Mouse (Mus musculus) adrenal gland, adult (tissue): ENCODE data around the gene Tnfsf12.
"Not testable (repeated sequence)": the region's sequence is repeated elsewhere in the genome, so short reads cannot be mapped to it uniquely, and the experiment has no call there.

Experiments
- DNase-seq, 2 experiments: peaks; one replicate each; pipeline ENCODE4 v3.0.0; 2022 to 2023; ENCODE audit warnings: low spot score in 1 of 2; ENCODE audit not compliant: inconsistent age in 2 of 2

The Tnfsf12 gene

DNA sequence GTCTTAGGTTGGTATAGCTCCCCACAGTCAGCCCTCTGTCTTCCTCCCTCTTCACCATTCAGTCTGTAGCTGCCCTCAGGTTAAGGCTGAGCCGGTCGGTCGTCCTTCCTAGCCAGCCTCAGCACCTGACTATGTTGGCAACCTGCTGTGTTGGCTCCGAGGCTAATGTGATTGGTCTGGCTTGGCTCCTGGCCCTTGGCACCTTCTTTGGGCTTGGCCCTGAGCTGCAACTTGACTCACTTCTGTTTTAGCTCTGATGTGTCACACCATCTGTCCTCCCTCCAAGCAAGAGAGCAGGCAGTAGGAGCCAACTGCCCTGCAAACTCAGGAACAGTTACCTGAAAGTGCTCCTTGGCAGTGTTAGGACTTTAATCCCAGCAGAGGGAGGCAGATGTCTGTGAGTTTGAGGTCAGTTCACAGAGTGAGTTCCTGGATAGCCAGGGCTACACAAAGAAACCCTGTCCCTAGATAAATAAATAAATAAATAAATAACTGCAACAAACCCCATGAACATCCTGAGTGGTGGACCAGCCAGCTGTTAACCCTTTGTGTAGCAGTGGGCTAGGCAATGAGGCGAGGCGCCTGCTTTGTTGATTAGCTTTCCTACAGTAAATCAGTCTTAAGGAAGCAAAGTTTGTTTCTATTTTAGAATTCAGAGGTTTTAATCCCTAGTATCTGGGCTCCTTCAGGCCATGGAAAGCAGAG lies 11.3 kb upstream of the Tnfsf12 start:
- peak; percentile 89 to 95 for DNase-seq

DNA sequence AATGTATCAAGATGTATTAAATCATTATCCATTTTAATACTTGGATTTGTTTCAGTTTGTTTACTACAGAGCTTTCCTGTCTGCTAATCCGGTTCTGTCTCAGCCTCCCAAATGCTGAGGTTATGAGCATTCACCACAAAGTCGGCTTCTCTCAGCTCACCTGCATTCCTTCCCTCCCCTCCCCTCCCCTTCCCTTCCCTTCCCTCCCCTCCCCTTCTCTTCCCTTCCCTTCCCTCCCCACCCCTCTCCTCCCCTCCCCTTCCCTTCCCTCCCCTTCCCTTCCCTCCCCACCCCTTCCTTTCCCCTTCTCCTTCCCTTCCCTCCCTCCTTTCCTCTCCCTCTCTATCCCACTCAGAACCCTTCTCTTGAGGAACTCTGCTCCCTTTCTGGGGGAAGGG lies 9.0 kb upstream of the Tnfsf12 start:
- DNase-seq = no peak

DNA sequence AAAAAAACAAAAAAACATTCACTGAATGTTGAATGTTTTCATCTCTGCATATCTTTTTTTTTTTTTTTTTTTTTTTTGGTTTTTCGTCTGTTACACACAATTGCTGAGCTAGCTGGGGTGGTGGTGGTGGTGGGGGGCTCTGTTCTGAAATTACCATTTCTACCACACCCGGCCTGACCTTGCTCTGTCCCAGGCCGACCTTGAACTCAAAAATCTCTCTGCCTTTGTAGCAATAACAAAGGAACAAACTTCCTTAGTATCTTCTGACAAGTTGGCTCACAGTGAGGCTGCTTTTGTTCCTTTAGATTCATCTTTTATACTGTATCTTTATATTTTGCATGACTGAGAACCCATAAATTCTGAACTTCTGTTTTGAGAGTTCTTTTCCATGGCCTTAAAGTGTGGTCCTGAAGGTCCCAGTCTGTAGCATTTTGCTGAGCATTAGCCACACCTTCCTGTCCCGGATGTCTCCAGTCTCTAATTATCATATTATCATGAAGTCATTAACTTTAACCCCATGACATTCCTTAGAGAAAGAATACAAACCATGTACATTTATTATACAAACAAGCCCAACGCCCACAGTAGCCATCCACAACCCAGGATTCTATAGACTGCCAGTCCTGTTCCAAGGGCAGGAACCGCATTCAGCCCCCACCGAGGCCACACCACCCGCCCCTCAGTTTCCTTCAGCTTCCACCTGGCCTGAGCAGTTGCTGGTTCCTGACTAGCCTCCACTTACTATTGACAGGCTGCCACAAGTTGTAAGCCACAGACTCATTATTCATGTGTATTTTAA lies 8.4 kb upstream of the Tnfsf12 start:
- DNase-seq = no peak

DNA sequence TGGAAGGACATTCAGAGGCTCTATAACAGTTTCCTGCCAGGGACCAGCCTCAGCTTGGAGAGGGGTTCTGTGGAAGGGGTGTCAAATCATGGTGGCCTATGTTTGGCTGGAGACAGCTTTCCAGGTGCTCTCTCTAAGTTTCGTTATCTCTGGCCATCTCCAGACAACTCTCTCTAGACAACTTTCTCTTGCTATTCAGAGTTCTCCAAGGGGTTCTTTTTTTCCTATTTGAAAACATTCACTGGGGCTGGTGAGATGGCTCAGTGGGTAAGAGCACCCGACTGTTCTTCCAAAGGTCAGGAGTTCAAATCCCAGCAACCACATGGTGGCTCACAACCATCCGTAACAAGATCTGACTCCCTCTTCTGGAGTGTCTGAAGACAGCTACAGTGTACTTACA lies 7.7 kb upstream of the Tnfsf12 start:
- DNase-seq = not testable (repeated sequence)

DNA sequence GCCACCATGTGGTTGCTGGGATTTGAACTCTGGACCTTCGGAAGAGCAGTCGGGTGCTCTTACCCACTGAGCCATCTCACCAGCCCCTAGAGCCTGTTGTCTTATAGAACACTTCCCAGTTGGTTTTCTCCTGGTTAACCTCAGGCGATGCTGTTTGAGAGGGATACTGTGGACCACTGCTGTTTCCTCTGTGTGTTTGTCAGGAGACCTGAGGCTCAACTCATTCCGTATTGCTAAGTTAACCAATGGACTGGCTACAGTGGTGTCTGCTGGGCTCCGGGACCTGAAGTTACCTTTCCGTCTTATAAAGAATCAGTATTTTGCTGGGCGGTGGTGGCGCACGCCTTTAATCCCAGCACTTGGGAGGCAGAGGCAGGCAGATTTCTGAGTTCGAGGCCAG lies 7.2 kb upstream of the Tnfsf12 start:
- DNase-seq = not testable (repeated sequence)

DNA sequence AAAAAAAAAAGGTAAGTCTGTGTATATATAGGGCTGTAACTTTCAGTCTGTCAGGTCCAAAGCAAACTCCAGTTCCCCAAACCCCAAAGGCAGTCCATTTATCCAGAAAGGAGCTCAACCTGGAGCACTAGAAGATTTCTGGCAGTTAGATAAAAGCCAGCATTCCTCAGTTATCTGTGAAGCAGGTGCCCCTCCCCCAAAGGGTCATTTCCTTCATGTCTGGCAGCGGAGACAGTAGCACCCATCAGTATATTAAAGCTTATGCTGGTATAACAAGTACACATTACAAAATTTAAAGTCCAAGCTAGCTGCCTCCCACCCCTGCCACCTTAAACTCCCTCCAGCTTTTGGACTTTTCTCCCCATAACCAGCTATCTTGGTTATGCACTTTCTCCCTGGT lies 3.9 kb upstream of the Tnfsf12 start:
- DNase-seq = peak in 1 of 2 experiments; percentile 53

DNA sequence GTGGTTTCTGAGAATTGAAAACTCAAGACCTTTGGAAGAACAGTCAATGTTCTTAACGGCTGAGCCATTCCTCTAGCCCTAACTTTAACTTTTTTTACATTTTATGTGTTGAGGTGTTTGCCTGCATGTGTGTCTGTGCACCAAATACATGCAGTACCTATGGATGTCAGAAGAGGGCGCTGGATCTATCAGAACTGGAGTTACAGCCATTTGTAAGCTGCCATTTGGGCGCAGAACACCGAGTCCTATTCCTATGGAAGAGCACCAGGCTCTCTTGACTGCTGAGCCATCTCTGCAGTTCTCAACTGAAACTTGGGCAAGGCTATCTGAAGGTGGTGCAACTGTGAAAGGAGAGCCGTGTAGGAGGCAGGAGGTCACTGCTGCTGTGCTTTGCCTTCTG lies 2.9 kb upstream of the Tnfsf12 start:
- DNase-seq = no peak

DNA sequence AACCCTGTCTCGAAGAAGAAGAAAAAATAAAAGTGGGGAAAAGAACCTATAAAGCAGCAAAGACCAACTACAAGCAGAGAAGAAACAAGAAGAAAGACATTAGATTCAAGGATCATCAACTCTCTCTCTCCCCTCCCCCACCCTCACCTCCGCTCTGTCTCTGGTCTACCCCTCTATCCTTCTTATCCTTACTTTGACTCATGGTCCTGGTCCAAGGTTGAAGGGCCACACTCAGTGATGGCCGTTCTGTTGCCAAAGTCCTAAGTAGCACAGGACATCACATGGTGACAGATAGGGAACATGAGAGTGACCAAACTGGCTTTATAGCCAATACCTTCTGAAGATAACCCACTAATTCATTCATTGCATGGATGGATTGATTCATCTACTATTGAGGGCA lies 1.7 kb upstream of the Tnfsf12 start:
- DNase-seq = no peak

DNA sequence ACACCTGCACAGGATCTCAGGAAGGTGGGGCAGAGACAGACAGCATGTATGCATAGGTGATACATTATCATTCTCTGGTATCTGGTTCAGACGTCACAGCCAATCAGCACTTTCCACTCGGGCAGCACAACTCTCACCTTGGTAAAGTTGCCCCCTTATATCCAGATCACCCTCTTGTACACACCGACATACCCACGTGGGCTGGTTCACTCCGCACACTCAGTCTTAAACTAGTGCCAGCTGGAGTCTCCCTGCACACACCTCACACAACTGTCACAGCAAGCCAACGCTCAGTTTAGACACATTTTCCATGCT lies 646 bp downstream of the Tnfsf12 start:
- DNase-seq = no peak

DNA sequence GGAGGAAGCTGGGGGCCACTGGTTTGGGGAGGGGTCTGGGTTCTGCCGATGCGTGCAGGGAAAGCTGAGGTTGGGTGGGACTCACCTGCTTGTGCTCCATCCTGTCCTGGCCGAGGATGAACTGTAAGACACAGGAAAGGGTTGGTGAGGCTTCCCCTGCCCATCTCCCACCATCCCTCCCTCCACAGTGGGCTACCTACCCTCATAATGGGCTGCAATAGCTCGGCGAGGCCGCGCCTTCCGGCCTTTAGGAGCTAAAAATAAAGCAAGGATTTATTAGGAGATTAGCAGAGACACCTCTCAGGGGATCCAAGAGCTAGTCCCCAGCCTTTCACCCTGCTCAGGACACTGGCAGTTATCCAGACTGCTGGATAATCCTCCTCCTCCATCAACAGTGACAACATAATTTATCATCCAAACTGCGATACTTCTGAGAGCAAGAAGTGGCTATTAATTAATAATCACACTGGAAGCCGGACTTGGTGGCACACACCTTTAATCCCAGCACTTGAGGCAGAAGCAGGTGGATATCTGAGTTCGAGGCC lies 2.2 kb downstream of the Tnfsf12 start:
- DNase-seq = no peak

DNA sequence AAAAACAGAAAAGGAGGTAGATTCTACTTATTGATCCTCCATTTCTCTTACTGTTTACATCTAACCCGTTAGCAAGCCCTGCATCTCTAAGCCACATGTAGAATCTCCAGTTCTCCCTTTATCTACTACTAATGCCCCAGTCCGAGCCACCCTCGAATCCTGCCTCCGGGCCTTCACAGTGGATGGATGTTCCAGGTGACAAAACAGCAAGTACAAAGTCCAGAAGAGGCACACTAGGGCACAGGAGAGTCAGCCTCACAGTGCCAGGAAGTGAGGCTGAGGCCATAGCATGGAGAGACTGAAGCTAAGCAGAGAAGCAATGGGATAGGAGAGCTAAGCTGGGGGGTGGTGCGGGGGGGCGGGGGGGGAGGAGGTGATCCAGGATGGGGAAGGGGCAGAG lies 2.8 kb downstream of the Tnfsf12 start:
- no peak for DNase-seq

DNA sequence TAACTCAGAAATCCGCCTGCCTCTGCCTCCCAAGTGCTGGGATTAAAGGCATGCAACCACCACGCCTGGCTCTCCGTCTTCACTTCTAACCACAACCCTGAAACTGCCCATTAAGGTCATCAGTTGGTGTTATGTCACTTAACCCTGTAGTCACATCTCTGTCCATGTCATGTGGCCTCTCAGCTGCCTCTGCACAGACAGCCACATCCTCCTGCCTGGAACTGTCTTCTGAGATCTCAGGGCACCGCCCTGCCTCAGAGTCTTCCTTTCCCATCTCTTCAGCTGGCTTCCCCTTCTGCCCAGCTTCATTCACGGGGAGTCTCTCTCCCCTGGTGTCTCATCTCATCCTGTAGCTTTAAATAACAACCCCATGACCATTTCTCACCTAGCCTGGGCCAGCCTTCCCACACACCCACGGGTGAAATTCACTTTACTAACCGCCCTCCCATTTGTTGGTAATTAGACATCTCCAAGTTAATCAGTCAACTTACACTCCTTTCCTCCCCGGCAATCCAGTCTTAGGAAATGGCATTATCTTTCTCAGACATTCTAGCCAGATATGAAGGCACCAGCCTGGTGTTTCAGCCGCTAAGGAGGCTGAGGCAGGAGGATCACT lies 3.3 kb downstream of the Tnfsf12 start:
- DNase-seq = no peak

DNA sequence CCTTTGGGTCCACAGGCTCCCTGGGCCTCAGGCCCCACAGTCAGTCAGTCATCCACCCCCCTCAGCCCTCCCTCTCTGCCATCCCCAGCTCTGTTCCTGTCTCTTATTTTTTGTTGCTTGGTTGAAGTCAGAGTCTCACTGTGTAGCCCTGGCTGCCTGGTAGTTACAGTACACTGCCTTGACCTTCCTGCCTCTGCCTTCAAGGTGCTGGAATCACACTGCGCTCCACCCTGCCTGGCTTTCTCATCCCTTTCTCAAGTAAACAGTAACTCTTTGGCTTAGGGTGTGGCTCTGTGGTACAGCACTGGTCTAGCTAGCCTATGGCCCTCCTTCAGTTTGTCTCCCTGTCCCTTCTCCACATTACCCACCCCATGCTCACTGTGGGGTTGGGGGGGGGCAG lies 5.8 kb downstream of the Tnfsf12 start:
- no peak for DNase-seq

DNA sequence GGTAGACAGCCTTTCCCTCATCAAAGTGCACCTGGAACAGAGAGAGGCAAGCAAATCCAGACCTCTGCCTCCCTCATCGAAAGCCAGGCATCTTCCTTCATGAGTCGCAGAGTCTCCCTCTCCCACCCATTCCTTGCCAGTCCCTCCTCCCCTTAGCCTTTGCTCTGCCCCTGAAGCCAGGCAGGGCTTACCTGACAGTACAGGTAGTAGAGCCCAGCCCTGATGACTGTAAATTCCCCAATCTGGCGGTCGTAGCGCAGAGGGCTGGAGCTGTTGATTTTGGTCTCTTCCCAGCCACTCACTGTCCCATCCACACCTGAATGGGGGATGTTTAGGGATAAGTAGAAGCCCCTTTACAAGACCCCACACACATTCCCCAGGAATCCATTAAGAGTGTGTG lies 8.6 kb downstream of the Tnfsf12 start:
- DNase-seq = no peak

DNA sequence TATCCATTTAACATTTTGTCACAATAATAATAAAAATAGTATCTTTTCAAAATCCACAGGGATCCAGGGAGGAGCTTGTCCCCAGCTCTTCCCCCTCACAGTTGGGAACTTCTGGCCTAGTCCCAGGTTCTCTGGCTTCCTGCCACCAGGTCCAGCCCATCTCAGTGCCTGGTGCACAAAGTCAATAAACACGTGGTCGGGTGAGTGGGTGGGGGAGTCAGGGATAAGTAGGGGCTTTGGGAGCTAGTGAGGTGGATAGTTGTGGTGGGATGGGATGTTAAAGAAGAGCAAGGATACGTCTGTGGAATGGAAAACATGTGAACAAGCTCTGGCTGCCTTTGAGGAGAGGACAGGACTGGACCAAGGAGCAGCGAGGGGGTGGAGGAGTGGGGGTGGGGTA lies 9.3 kb downstream of the Tnfsf12 start:
- DNase-seq = peak; percentile 67 to 81

DNA sequence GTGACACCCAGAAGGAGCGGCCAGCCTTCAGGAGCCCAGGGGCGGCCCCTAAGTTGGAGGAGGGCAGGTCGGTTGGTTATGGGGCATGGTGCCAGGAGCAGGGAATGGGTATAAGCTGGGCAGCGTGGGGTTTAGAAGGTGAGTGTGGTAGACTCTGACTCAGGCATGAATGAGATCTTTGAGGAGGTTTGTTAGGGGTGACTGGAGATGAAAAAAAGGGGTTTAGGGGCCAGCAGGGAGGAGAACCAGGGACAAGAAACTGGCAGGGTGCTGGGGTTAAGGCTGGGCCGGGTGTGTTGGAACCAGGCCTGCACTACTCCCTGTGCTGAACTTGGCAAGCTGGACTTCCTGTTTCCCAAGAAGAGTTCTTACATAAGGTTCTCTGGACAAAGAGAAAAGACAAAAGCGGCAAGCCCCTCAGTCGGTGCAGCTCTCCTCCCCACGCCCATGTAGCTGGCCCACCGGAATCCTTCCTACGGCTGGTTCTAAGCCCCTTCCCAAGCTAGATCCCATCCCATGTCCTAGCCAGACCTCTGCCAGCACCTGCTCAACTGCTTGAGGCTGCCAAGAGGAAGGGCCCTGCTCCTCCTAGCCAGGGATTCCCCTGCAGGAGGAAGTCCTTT lies 10.0 kb downstream of the Tnfsf12 start, which contains the start of gene Tnfsf13:
Gene Tnfsf13 (minus strand): TSS at position 259 of the 623 bp plus-strand sequence.
- DNase-seq = peak; percentile 80 to 95

DNA sequence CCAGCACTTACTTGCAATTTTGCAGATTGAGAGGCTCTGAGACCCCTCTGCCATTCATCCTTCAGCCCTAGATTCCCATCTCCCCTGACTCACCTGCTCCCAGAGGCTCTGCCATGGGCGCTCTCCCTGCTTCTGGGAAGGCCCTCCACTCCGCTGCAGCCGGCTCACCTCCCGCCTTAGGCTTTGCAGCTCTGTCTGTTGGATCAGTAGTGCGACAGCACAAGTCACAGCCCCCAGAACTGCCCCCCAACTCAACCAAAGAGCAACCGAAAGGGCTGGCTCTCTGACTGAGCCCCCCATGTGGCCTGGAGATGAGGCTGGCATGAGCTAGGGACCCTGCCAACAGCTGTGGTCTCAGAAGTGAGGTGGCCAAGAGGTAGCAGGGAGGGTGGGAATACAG lies 10.7 kb downstream of the Tnfsf12 start:
- no peak for DNase-seq

DNA sequence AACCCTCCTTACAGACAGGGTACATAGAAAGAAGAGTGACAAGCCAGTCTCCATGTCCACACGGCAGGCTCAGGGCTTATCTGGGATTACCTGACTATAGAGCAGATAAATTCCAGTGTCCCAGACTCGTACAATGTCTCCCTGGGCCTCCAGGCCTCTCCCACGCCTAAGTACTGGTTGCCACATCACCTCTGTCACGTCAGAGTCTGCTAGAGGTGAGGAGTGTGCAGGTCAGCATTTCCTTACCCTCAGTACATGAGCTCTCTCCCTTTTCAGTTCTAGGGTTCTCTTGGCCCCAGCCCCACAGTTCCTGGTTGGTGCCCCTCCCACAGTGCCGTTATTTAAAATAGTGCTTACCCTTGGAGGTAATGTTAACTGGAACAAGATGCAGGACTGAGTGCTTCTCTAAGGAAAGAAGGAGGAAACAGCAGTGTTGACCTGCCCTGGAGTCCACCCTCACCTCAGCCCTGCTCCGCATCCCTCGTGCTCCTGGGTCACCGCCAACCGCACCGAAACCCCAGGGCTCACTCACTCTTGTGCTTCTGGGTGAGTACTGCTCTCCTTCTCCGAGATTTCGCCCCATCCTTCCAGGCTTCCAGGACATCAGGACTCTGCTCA lies 11.4 kb downstream of the Tnfsf12 start:
- DNase-seq = peak; percentile 42 to 54

DNA sequence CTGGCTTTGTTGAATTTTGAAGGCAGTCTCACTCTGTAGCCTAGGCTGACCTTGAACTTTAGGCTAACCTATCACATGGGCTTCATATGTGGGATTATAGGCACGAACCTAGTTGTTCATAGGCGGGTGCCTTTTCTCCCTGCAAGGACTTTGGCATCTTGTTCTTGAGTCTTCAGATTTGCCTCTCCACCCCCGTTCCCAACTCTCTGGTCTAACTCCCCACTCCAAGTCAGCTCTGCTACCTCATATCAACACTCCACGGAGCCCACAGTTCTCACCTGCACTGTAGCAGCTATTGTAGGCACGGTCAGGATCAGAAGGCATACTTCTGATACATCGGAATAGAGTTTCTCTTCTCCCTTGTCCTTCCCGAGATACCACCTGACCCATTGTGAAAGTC lies 12.1 kb downstream of the Tnfsf12 start:
- DNase-seq = peak in 1 of 2 experiments; percentile 54

DNA sequence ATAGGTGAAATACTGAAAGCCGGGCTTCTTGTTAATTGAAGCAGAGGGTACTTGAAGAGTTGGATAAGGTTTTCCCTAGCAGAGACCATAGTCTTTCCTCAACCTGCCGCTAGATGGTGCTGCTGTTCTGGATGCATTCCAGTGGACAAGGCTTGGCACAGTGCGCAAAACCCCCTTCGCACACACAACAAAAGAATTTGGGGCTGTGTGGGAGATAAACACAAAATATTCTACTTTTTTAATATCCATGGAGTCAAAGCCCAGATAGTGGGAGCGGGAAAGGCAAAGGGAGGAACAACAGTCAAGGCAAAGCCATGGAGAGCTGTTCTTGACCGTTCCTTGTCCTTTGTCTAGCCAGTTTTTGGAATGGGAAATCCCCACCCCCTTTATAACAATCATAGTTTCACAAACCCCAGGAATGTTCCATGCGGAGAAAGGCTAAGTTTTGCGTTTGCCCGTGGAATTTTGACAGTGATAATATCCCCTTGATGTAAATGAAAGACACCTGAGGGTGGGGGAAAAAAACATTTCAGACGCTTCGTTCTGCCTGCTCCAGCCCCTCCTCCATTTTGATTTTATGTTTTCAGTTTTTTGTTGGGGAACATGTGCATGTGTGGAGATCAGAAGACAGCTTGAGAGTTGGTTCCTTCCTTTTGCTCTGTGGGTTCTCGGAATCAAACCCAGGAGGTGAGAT lies 12.7 kb downstream of the Tnfsf12 start:
- peak; percentile 89 to 97 for DNase-seq
